Mouse (Mus musculus): ENCODE data around the gene Rspo1.

- no peak for TF ChIP-seq CTCF (conservative IDR thresholded peaks at IDR 0.05 in 1 of 2, IDR thresholded peaks at IDR 0.05 in 1 of 2; ENCODE audit: low read depth in 2 of 2, low read length in 2 of 2)
- TF ChIP-seq NELFE (IDR thresholded peaks at IDR 0.05; ENCODE audit: low read depth, low read length) = no peak
- no peak for TF ChIP-seq POLR2A (IDR thresholded peaks at IDR 0.05; ENCODE audit: low read depth, low read length)
- no peak for TF ChIP-seq KAT2A (IDR thresholded peaks at IDR 0.05; ENCODE audit: insufficient replicate concordance, low read length)
- TF ChIP-seq IRF4 (IDR thresholded peaks at IDR 0.05; ENCODE audit: low read depth, low read length) = no peak
These were observed 2.2 kb downstream of the Rspo1 start for GRCm38 (mm10) chr4:124988382-124988781.

Data from CH12.LX (cell line).